Mouse (Mus musculus) heart, adult 18-20 months (tissue): ENCODE results near the gene Prkg1. TPM values are rescaled to one million over a fixed set of nuclear protein-coding genes. Genes with fewer than 3 reads are reported as not detected.

Experiments used
- DNase-seq, 2 experiments: peaks; one replicate each; pipeline ENCODE4 v3.0.0; 2021 to 2022; ENCODE audit warnings: mixed read lengths in 1 of 2
- total RNA-seq, 2 experiments: library from RNA; stranded (reverse); gene quantifications; 2 replicates each; pipeline ENCODE4 v1.2.3; 2021

Prkg1 gene
- total RNA-seq, 2 experiments from 2014 or later, result 11.2 to 11.5 TPM

DNA sequence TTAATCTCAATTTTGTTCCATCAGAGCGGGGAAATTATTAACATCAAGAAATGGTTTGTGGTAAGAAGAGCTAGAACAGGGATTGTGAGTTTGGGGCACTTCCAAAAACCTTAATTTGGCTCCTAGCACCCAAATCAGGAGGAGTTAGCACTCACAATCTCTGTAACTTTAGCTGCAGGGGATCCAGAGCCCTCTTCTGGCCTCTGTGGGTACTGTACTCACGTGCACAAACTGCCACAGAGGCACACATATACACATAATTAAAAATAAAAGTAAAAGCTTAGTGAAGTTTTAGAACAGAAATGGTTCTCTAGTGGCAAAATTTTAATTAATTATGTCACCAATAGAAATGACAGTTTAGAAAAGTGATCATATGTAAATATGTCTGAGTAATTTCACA is 614.9 kb downstream of the Prkg1 start:
- DNase-seq, result no peak

DNA sequence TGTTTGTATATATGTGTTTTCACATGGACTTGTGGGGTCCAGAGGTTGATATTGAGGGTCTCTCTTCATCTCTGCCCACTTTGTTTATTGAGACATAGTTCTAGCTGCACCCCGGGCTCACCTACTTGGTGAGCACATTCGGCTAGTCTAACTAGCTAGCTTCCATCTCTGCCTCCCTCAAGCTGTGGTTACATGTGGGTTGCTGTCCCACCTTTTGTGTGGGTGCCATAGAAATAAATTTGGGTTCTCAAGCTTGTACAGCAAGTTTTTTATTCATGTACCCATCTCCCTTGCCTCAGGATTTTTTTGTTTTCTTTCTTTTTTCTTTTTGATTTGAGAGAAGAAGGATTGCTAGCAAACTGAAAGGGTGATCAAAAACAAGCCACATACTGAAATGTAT is 617.4 kb downstream of the Prkg1 start:
- no peak for DNase-seq

DNA sequence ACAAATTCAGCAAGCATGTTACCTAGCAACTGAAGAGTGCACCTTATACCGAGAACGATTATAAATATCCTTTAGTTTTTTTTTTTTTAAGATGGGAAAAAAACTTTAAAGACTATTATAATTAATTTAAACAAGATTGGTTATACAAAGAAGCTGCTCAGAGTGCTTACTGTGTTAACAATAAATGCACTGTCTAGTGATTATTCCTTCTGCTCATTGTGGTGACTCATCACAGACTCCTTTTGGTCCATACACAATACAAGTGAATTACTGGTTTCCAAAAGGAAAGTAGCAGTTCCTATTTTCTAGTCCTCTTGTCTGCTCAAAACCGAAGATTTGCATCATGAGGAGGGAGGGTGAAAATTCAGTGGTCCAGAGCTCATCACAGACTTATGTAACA is 618.7 kb downstream of the Prkg1 start:
- no peak for DNase-seq

DNA sequence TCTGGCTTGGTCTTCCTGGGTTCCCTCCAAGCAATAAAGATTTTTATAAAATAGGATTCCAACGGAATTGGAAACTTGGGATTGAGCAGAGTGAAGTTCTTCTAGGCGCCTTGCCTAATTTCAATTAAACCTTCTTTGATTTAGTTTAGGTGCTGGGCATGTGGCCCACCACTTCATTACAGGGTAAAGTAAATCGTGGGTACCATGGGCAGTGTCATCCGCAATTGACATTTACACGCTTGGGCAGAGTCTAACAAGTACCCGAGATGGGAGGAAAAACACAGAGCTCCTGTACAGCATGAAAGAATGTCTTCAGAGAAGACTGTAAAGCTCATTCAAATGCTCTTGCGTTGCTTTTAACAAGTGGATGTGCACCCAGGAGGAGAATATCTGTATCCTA is 622.9 kb downstream of the Prkg1 start:
- no peak for DNase-seq

DNA sequence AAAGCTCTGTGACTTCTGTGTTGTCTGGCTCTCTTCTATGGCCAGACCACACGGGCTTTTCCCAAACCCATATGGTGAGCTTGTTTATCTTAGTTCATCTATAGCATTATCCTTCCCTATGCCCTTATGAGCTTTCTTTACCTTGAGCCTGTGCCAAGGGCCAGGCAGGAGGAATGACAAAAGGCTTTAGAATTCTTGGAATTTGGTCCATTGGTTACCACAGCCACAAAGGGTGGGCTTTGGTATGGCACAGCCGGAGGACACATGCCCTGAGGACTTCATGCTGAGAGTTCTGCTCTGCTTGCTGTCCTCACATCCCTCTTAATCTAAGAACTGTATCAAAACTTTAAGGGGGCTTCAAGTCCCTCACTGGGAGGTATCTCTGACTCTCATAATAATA is 628.5 kb downstream of the Prkg1 start:
- DNase-seq, result no peak

DNA sequence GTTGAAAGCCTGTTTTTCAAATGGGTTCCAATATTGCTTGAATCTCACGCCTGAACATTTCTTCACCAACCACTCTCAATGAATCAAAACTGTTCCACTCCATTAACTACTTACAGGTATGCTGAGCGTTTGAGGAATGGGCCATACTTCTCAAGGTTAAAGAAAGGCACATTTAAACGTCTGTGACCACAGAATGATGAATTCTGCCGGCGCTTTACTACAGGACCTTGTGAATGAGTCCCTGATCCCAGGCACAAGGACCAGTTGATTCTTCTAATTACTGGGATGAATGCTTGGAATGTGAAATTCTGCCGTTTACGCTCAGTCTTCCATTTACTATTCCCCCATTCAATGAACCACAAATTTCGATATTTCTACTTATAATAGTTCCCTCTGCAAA is 632.2 kb downstream of the Prkg1 start:
- no peak for DNase-seq

DNA sequence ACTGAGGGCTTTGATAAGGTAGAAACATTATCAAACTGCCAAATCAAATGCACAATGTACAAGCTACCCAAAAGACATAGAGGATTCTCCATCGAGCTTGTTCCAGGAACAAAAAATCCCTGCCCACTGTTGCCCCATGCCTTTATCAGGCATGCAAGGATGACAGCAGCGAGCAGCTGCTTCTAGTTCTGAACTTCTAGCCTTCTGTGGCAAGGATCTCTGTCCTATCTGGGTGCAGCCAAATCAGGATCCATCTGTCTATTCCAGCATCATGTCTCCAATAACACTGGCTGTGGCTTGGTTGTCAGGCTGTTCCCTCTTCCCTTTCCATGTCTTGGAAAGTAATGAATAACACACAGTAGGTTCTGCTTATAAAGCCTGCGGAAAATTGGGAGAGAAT is 640.2 kb downstream of the Prkg1 start:
- no peak for DNase-seq

DNA sequence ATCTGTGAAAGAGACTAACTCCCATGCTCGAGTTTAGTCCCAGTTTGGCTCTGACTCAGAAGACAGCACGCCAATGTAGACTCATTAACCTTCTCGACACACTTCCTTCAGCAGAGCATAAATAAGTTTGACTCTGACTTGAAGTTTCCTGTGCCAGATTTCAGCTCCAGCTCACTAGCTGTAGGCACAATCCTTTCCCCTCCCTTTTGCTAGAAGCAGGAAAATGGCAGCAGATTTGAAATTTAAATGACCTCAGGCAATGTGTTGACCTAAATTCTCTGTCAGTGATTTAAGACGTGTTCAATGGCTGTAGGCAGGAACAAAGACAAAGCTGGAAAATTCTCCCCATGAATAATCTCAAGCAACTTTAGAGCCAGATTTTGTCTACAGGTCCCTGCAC is 650.1 kb downstream of the Prkg1 start:
- no peak for DNase-seq

DNA sequence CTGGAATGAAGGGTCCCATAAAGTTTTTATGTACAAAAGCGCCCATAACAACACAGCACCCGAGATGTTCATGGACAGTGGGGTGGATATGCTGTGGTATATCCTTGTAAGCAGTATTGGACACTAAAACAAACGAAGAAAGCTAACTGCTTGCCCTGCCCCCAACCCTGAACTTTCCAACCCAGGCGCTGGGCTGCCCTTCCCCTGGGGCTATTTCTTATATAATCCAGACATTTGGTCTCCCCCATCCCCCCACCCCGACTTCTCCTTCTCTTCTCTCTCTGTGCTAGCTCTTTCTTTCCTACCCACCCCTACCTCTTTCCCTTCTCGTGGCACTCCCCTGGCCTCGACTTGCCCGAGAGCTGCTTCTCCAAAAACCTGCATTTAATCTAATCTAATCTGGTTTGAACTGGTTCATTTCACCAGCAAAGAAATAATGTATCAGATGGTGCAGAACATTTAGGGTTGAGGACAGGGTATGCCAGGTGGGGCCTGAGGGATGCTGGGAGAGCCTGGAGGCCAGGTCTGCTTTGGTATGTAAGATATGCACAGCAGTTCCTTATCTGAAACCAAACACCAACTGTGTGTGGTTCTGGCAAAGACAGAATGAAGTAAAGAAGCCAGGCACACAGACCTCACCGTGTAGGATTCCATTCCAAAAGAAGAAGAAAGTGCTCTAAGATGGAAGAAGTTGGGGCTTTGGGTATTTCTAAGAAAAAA is 657.8 kb downstream of the Prkg1 start:
- DNase-seq, result no peak

DNA sequence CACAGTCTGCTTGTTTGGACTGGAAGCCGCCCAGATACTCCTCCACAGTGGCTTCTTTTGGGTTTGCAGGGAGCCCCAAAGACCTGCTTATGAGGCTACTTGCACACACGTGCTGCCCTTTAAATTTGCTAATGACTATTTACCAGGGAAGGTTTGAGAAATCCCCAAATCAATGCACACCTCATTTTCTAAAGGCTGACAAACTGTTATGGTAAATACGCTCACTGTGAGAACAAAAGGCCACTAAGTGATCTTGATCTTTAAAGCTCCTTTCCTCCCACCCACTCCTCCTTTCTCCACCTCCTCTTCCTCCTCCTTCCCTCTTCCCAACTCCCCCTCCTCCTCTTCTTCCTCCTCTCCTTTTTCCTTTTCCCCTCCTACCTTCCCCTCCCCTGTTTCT is 658.8 kb downstream of the Prkg1 start:
- no peak for DNase-seq

DNA sequence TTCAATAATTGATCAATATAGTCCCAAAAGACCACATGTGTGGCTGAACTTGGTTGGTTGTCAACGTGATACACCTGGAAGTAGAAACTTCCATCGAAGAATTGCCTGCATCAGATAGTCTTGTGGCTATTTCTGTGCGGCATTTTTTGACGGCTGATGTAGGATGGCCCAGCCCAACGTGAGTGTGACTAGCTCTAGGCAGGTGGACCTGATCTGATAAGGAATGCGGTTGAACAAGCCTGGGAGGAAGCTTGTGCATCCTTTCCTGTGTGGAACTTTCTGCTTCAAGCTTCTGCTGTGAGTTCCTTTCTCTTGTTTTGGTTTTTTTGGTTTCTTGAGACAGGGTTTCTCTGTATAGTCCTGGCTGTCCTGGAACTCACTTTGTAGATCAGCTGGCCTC is 660.1 kb downstream of the Prkg1 start:
- no peak for DNase-seq

DNA sequence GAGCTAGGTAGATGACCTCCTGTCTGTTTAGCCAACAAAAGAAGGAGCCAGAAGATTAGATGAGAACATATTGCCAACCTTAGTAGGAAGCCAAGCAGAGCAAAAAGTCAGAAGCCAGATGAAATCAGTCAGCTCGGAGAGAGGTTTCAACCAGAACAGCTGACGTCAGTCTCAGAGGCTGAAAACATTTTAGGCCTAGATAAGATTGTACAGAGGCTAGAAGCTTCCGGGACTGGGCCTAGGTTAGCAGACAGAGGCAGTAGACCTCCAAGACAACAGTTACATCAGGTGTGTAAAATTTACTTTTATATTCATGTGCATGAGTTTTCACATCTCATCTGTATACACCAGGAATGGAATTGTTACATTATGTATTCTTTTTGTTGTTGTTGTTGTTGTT is 665.5 kb downstream of the Prkg1 start:
- DNase-seq, result peak in 1 of 2 experiments; percentile 15

DNA sequence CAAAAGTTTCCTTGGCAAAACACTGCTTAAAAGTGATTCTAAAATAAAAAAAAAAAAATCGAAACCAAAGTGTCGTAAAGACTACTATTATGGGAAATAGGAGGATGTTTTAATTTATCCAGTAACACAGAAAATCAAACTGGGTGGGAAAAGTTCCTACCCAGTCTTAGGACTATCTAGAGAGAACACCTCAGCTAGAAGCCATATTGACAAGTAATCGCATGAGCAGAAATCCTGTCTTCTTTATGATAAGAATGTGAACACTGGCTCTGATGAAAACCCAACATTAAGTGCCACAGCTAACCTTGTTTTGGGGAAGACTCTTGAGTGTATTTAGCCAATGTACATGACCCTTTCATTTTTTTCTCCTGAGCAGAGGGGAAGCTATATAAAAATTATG is 667.0 kb downstream of the Prkg1 start:
- DNase-seq, result no peak

DNA sequence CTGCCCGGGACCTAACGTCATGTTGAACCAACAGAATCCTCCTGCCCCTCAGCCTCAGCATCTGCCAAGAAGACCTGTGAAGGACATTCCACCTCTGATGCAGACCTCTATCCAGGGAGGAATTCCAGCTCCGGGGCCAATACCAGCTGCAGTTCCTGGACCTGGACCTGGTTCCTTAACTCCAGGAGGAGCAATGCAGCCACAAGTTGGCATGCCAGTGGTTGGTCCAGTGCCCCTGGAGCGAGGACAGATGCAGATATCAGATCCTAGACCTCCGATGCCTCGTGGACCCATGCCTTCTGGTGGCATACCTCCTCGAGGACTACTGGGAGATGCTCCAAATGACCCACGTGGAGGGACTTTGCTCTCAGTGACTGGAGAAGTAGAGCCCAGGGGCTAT is 681.1 kb downstream of the Prkg1 start:
- peak in 1 of 2 experiments; percentile 11 for DNase-seq

DNA sequence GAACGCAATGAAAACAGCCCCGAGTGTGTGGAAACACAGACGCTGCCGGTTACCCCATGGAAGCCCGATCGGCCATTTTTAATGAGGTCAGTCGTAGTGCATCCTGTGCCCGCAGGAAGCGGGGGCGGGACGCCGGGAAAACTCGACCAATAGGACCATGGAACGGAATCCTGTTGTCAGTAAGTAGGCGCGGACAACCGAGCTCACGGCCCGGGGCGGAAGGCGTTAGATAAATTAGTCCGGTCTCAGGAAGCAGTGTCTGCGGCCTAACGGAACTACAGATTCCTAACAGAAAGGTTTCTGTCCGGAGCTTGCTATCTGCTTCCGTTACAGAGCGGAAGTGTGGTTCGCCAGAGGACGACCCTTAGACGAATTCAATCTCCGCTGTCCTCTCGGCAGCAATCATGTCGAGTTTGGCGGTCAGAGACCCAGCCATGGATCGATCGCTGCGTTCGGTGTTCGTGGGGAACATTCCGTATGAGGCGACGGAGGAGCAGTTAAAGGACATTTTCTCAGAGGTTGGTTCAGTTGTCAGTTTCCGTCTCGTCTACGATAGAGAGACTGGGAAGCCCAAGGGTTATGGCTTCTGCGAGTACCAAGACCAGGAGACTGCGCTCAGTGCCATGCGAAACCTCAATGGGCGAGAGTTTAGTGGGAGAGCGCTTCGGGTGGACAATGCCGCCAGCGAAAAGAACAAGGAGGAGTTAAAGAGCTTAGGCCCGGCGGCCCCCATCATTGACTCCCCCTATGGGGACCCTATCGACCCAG is 682.0 kb downstream of the Prkg1 start, which contains the start of gene Cstf2t:
TSS of gene Cstf2t (plus strand) at position 176 of the 768 bp plus-strand sequence.
- peak; percentile 100 for DNase-seq

DNA sequence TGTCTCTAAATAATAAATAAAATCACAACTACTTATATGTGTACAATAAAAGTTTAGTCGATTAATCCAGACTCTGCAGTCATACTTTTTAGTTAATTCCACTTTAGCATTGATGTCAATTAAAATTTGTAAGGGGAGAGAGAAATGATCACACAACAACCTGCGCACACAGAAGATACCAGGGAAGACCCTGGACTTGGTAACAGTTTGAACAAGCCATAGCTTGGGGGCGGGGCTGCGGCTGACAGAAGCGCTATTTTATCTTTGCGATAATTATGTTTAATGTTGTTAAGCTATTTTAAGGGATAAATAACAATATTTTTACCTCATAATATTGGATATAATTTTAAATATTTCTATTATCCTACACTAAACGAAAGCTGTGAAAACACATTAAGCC is 682.6 kb downstream of the Prkg1 start:
- no peak for DNase-seq

DNA sequence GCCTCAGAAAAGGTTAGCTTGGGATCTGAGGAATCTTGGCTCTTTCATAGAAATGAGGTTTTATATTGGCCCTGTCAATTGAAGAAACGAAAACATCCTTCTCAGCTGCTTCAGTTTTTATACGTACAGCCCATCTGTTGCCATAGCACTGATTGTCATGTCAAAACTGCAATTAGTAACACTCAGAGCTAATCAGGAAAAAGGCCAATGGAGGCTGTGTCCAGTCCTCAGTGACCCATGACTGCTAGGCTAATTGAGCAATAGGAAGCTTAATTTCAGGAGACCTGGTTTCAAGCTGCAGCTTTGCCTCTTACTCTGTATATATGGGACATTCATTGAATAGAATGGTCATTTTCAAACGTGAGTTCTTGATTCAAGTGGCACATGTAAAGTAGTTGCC is 686.6 kb downstream of the Prkg1 start:
- DNase-seq, result no peak

DNA sequence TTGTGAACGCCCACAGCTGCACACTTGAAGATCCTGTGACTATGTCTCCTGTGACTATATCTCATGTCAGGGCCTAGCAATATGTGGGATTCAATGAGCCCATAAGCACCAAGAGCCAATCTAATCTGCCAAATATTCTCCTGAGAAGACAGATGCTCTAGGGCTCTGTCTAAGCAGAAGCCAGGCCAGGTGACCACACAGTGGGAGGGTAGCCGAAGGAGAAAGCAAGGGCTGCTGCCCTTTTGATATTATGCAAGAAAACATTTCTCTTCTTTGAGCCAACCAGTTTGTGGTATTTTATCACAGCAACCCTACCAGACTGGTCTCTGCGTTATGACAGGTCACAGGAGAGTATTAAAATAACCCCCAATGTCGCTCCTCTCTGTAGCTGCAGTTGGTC is 688.7 kb downstream of the Prkg1 start:
- no peak for DNase-seq

DNA sequence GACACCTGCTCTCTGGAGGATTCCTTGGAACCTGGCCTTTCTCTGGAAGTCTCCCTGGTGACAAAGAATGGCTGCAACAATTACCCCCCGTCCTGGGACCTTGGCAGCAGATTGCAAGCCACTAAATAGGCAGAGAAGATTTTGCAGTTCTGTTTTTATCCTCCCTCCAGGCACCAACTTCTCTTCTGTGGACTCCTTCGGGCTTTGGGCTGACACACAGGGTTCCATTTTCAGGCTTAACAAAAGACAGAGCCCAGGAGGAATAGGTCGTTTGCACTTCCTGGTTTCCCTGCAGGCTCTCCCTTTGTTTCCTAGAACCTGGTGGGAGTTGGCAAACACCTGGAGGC is 690.1 kb downstream of the Prkg1 start:
- DNase-seq, result peak in 1 of 2 experiments; percentile 18

DNA sequence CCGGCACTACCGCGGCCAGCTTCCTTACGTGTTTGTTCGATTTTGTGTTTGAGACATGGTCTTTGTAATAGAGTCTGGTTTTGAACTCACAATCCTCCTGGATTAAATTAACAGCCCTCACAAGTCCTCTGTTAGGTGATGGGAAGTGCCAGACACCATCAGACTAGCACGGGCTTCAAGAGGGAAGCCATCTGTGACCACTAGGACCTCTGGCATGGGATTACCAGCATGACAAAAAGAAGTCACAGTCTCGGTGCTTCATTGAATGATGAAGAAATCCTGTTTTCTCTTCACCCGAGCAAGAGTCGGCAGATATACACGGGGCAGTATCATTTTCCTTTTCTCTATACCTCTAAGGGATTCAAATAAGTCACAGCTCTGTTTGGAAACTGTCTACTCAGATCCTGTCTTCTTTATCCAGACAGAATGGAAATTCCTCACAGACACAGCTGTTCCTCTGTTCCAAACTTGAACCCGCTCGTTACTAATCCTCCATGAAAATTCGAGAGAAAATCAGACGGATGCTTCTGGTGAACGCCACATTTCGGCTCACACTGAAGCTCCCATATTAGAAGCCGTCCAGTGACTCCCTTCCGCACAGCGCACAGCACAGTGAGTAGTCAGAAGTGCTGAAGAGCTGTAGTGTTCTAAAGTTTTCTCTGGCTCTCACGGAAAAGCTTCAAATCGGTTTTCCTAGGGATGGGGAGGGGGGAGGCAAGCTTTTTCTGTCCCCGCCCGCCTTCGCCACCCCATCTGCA is 690.7 kb downstream of the Prkg1 start:
- peak in 1 of 2 experiments; percentile 38 for DNase-seq

DNA sequence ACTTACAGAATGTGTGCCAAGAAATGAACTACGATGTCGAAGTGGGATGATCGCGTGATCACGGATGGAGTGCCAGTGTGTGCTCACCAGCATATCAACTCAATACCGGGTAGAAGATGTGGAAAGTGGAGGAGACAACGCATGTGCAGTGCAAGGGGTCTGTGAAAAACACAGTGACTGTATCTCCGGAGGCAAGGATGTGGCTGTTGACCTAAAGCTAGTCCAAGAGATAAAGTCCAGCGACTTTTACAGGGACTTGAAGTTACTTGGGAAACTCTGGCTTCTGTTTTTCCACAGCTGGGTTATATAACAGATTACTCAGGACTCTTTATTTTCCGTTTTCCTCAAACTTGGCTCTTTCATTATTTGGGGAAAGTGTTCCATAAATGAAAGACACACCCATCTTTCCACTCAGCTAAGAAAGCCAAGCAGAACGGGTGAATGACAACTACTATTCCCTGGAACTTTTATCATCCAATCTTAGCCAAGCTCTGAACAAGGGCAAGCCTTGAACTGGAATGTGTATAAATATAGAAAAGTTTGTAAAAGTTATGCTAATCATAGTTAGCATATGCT is 699.5 kb downstream of the Prkg1 start:
- peak; percentile 60 to 70 for DNase-seq

DNA sequence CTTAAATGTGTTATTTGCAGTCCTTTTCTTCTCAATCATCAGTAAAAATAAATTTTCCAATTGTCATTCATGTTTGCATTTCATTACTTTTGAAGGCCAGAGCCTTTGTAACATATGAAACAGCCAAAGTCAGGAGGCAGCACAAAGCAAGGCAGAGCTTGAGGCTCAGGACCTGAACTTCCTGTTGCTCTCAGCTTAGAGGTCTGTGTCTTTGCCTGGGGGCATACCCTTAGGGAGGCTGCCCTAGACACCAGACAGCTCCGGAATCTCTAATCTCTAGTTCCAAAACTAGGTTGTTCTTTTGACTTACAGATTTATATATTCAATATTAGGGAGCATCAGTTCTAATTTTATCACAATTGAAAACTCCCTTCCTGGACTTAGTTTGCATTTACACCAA is 700.1 kb downstream of the Prkg1 start:
- DNase-seq, result peak; percentile 26 to 30

DNA sequence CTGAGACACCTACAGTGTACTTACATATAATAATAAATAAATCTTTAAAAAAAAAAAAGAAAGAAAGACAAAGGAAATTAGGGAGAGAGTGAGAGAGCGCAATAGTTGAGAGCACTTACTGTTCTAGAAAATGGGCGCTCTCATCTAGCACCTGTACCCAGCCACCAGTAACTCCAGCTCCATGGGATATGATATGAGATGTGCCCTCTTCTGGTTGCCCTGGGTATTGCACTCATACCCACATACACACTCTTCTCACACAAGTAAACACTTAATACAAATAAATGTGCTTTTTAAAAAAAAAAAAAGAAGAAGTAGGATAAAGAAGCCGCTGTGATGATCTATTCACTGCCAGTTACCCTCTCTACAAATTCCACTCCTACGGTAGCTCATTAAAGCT is 718.2 kb downstream of the Prkg1 start:
- DNase-seq, result no peak
